Mouse (Mus musculus) spleen, postnatal 10 days (tissue): ENCODE measurements around the gene Pars2.

Source experiments
- DNase-seq, 2 experiments: peaks; one replicate each; pipeline ENCODE4 v3.0.0; 2021 to 2022; ENCODE audit warnings: low spot score in 2 of 2

Pars2 gene

DNA sequence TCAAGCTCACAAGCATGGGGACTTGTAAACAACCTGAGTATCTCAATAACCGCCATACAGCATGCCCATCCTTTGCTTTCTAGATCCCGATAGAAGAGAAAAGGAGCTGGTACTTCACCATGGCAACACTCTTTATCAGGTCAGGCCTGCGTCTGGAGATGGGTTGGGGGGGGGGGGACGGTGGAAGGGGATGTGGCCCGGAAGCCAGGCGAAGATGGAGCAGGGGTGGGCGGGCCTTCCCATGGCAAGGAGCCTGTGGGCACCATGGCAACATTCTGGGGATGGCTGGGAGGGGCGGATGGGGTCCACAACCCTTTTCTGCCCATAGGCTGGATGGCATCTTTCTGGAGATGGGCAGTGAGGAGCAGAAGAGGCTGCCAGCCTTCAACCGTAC is 16.8 kb upstream of the Pars2 start:
- no peak for DNase-seq

DNA sequence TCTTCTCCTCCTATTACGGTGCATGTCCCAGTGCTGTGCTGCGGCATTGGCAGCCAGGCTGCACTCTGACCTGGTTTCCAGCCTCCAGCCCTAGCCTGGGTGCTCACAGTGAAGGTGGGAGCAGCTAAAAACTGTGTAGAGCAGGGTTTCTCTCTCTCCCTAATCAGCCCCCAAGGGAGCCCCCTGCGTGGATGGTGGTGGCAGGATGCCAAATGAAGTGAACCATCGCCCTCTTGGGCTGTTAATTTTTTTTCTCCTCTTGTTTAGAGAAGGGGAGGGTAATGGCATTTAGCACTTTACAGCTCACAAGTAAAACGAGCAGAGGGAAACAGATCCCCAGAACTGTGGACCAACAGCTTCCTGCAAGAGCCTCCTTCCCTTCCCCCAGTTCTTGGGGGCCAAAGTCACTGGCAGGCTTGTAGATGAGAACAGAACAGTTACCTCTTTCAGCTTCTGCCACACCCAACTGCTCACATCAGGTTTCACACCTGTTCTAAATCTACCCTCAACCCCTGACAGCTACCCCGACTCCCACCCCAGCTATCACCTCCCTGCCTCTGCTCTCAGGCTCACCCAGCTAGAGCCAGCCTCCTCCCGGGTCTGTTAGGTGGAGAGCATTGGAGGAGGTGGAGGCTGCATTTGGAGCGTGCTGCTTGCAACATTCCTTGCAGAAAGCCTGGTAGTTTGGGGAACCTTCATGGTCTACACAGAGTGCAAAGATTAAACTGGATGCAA is 7.2 kb upstream of the Pars2 start:
- DNase-seq: no peak

DNA sequence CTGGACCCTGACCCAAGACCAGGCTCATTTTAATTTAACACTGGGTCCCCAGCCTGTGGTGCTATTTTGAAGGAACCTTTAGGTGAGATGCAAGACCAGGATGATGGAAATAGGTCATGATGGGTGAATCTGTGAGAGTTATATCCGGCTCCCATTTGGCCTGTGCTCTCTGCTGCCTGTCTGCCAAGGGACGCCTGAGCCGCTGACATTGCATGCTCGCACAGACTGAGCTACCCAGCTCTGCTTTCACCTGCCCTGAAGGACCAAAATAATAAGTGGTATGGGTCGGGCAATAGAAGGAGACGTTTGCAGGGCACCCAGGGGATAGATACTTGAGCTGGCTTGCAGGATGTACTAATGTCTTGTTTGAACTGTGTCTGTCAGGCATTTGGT is 6.7 kb upstream of the Pars2 start:
- no peak for DNase-seq

DNA sequence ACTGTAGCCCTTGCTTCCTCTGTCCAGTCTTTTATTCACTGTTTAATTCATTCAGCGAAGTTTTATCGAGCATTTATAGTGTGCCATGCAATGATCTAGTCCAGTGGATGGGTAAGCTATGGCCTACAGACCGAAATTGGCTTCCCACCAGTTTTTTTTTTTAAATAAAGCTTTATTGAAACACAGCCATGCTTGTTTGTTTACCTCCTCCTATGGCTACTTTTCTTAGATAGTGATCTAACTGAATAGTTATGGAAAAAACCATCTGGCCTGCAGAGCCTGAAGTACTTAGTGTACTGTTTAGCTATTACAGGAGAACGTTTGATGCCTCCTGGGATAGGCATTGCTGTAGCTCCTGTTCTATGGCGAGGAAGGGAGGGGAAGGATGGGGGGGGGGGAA is 5.1 kb upstream of the Pars2 start:
- no peak for DNase-seq

DNA sequence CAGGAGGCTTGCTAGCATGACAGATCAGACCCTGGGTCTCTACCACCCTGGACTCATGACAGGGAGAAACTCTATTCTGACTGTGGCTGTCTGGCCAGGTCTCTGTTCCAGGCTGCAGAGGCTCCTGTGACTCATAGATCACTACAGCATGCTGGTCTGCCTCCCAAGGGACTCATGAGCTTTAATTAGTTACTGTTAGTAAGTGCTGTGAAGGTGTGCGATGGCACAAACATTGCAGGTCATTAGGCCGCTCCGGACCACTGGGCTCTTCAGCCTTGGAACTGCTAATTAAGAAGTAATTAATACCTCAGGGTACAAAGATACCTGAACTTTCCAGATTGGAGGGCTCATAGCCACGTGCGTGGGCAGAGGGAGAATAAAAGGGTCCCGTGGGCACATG is 3.7 kb upstream of the Pars2 start:
- DNase-seq: no peak

DNA sequence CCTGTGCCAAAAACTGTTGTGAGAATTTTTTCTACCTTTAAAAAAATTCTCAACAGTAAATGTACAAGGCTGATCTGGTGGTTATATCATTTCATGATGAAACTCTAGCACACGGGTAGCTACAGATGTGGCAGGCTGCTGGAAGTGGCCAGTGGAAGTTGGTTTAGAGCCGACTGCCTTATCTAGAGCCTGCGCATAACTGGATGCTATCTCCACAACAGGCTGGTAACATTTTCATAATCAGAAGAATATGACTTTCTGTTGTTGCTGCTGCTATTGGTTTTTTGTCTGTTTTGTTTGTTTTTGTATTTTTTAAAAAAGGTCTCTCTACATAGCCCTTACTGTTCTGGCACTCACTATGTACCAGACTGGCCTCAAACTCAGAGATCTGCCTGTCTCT is 1.7 kb downstream of the Pars2 start:
- no peak for DNase-seq

DNA sequence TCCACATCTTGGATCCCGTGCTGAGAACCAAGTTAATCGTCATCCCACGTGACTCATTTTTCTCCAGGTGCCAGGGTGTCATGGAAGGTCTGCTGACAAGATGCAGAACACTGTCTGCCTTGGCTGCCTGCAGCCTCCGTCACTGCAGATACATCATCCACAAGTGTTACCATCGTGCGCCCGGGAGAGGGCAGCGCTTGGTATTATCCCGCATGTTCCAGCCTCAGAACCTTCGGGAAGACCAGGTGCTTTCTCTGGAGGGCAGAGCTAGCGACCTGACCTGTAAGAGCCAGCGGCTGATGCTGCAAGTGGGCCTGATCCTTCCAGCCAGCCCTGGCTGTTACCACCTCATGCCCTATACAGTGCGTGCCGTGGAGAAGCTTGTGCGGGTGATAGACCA is 2.2 kb downstream of the Pars2 start:
- DNase-seq: no peak

DNA sequence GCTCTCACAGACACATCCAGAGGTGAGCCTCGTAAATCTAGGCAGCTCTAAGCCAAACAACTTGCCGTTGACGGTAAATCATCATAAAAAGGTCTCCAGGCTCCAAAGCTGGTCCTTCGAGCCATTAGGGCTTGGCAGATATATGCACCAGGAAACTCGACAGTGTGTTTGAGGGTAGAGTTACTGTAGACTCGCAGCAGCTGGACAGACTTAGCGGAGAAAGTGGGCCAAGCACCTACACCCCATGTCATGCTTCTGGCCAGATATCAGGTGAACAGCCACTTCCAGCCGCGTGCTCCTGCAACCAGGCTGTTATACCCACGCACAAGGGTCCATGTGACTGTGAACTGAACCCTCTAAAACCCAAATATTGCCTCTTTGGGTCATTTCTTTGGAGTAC is 4.8 kb downstream of the Pars2 start:
- no peak for DNase-seq

DNA sequence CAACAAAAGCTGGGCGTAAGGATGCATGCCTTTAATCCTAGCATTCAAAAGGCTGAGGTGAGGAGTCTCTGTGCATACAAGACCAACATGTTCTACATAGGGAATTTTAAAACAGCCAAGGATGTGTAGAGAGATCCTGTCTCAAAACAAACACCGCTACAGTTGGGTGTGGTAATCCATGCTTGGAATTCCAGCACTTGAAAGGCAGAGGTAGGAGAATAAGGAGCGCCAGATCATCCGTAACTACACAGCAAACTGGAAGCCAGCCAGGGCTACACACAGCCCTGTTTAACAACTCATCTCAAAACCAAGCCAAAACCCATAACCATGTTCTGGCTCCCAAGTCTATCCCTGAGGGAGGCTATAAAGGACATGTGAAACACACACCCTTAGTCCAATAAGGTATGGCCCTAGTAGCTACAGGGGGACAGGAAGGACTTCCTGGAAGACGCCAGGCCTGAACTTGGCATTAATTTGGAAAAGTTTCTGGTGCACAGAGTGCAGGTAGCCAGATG is 13.1 kb downstream of the Pars2 start:
- DNase-seq: no peak

DNA sequence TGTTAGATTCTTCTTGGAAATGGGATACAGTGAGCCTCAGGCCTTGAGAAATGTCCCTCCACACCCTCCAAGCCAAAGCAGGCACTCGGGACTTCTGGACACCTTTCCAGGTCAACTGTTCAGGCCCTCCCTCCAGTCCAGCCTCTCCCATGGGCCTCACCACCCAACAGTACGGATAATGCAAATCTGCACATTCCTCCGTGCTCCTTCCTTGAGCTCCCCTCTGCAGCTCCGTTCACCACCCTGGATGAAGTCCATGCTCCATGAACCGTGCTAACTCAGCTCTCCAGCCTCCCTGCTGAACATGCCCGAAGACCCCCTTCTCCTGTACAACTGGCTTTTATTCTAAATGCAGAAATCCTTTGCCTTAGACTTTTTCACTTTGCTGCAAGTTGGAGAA is 13.8 kb downstream of the Pars2 start:
- no peak for DNase-seq

DNA sequence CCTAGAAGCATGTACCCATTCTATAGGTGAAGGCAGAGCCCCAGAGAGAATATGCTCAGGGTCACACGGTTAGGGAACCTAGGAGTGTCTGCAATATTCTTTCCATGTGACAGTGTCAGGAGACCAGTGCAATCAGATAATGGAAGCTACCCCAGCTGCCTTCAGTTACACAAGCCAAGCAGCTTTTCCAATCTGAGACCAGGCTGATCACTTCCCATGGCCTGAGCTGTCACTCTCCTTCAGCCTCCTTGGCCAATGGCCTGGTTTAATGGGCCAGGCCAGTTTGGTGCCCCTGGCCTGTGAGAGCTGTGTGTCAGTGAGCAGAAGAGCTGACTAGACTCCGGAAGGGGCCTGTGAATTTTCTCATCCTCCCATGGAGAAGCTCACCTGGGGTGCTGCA is 14.4 kb downstream of the Pars2 start:
- DNase-seq: no peak

DNA sequence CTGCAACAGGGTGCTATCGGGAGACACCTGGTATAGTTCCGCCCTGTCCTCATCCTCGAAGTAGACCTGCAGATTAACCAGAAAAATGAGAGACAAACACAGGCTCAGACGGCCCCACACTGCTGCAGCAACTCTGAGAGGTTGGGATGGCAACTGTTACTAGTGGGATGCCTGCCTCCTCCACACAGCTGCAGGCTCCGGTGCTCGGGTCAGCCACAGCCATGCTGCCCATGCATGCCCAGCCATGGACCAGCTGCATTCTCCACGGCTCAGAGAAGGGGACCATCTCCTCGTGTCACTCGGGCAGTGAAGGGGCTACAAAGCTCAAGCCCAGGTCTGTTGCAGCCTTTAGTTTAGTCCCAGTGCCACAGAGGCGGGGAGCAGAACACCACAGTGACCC is 14.8 kb downstream of the Pars2 start:
- DNase-seq: no peak

DNA sequence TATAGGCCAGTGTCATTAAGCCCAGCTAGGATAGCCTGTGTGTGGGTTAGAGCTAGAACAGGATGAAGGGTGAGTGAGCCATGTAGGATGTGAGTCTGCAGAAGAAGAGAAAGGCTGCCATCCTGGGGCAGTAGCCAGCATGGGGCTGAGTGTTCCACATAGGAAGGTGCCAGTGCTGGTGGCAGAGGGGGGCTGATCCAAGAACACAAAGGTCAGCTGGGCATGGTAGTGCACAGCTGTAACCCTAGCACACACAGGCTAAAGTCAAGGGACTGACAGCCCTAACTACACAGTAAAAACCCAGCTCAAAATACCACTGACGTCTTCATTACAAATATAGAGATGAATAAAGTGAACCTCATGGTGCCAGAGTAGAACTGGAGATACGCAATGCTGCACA is 15.7 kb downstream of the Pars2 start:
- DNase-seq: no peak

DNA sequence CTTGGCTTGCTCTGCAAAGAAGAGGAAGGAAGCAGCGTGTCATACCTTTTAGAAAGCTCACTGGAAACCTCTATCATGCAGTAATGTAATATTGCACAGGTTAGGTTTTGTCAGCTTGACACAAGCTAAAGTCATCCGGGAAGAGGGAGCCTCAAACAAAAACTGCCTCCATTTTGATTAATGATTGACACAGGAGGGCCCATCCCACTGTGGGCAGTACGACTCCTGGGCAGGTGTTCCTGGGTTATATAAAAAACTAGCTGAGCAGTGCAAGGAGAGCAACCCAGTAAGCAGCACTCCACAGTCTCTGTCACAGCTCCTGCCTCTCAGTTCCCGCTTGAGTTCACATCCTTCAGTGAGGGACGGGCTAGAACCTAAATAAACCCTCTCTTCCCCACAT is 25.9 kb downstream of the Pars2 start:
- DNase-seq: no peak

DNA sequence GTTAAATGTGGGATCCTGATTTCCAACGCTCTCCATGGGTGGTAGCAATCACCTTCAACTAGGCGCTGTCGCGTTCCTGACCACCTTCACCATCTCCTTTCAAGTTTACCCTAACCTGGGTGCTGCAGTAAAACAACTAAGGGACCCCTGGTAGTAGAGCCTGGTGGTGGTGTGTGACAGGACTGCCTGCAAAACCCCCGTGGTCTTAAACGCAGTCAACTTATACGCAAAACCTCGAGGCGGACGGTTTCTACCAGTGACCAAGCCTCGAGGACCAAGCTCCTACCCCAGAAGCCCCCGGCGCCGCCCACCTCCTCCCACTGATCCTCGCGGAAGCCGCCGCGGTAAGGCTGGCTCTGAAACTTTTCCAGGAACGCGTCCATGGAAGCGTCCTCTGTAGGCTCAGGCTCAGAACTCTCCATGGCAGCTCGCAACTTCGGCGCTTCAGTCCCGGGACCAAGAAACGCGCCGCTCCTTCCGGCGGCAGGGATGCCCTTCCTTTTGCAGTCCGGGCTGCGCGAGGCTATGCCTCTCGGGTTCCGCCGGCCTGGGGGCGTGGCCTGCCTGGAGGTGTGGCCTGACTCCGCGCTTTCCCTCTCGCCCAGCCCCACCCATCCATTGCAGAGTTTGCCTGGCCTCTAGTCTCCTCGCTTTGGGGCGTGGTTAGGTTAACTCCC is 27.7 kb downstream of the Pars2 start, which contains the start of gene Ttc4:
TSS of gene Ttc4 (minus strand) at position 503 of the 677 bp plus-strand sequence.
- DNase-seq: peak; percentile 89 to 94

DNA sequence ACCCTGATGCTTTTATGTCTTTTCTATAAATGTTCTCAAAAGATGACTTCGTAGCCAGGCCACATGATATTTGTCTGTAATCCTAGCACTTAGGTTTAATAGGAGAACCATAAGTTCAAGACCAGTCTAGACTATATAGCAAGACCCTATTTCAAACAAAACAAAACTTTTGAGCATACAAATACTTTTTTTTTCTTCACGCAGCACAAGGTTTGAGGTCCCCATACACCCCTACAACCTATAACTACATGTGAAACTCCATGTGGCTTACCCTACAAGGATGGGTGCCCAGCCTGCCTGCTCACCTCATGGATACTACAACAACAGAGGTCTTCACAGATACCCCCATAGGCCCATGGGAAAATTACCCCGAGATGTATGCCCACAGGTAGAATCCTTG is 28.3 kb downstream of the Pars2 start:
- DNase-seq: no peak

DNA sequence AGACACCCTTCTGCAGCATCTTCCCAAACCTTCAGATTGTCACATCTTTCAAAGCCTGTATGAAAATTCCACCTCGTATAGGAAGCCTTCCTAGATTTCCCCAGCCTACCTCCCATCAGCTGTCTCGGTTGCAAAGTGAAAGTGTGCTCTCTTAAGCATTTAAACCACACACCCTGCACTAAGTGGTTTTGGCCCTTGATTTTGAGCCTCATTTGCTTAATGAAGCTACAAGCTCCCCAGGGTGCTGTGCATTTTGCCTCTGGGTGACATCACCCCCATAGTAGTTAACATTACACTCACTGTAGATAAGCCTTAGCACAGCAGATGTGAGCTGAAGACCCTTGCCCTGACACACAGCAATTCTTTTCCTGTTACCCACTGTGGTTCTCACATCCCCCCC is 30.1 kb downstream of the Pars2 start:
- no peak for DNase-seq

DNA sequence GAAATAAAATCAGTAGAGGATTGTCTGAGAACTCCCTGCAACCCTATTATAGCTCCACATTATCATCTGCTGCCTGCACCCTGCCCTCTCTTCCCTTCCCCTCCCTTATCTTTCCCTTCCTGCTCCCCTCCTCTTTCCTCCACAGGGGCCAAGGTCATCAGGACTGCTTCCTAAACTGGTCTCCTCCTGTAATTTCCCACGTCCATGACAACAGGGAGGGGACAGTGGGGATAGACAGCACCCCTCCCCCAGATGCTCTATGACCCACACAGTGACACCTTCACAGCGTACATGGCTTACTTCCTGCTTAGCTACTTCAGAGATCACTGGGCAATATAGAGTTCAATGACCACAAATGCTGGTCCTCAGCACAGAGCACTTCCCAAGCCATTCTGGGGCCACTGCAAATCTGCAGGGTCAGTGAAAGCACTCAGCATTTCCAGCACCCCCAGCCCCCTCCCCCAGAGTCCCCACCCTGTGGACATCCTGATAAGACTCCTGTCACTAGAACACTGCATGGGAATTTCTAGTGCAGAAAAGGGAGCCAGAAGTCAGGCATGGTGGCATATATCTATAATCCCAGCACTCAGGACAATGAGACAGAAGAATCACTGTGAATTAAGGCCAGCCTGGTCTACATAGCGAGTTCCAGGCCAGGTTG is 37.9 kb downstream of the Pars2 start:
- no peak for DNase-seq

DNA sequence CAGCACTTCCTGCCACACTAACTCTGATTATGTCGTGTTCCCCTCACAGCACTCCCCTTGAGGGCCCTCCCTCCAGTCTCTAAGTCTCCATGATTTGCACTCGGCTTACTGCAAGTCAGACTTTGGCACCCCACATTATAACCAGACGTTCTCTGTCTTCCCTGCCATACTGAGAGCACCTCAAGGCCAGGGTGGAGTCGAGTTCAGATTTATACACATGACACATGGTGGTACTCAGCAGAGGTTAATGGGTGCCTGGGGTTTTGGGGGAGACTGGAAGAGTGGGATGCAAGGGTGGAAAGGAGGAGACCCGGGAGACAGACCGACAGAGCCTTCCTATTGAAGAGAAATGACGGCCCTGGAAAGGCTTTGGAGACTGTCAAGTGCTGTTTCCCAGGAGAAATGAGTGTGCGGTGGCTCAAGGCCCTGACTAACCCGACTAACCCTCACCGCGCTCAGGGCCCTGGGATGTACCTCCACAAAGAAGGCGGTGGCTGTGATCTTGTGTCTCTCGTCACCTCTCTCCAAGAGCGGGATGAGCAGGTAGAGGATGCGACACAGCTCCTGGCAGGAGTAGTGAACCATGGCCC is 43.1 kb downstream of the Pars2 start:
- DNase-seq: no peak

DNA sequence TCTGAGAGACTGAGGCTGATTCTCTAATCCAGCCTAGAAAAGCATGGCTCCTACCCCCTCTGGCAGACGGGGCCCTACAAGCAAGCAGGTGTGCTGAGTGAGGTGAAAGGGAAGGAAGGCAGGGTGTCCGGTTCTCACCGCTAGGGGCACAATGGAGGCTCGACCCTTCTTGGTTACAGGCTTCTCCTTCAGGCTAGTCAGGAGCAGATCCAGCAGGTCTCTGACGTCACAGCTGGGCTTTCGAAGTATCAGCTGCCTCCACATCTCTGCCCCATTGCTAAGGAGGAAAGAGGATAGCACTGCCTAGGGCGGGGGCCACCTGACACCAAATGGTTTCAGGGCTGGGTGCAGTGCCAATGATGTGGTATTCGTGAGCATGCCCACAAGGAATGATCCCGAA is 49.1 kb downstream of the Pars2 start:
- peak in 1 of 2 experiments; percentile 32 for DNase-seq

DNA sequence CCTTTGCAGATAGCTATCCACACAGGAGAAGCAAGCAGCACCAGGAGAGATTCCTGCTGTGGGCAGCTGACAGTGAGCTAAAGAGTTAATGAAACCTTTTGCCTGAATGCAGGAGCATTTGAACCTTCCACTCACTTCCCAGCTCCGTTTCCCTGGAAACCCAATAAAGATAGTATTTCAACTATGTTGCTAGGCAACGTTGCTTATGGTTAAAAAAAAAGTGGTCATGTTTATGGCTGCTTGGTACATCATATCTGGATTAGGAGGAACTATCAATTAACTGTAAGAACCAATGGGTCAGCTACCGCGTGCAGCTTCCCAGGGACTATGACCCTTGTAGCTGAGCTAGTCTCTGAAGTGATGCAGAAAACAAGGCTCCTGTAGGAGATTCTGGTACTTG is 49.9 kb downstream of the Pars2 start:
- no peak for DNase-seq

DNA sequence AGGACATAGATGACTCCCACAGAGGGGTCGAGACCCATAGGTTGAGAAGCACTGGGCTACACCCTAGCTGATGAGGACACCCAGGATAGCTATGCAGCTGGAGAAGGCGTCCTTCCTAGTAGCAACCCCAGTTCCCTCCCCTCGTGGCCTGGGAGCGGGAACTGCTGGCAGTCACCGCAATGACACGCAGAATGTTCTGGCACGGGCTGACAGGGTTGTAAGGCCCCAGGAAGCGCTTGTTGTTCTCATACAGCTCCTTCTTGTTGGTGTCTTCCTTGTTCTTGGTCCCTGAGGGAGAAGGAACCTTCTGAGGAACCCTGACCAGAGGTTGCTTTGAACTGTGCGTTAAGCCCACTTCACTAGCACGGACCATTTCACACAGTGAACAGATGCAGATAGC is 53.1 kb downstream of the Pars2 start:
- no peak for DNase-seq

DNA sequence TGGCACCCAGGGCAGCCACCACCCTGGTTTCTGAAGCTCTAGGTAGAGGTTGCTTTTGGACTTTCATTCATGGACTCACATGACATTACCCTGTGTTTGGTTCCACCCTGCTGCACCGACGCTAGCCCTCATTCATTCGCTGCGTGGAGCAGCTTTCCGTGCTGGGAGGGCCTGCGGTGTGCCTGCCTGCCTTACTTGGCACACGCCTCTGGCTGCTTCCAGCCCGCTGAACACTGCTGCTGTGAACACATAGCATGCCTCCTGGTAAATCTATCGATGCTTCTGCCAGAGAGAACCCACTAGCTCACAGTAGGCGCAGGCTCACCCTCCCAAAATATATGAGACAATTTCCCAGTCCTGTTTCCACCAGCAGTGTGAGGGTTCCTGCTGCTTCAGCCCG is 53.5 kb downstream of the Pars2 start:
- no peak for DNase-seq
